Mouse (Mus musculus): ENCODE results near the gene Dnah7c. TPM values are rescaled to one million over a fixed set of nuclear protein-coding genes. Genes with fewer than 3 reads are reported as not detected.

The Dnah7c gene
- total and polyA plus RNA-seq, 2 experiments from 2014 or later: 0.03 TPM; not detected in 1

DNA sequence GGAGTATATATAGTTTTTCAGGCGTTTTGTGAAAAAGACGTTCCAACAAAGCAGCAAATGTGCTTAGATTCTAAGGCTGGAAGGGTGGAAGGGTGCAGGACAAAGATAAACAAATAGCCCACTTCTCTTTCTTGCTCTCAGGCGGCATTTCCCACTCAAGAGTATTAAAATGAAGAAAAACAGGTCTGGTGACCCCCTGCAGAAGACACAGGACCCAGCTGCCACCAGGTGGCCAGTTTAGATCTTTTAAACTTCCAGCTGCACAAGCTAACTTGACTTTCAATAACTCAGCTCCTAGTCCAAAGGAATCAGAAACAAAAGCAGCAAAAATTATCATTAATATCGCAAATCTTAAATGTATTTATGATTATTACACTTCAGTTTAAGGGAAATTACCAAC is 431.1 kb downstream of the Dnah7c start:
- no peaks in the 10 kb centered on the region for H3K36me3 ChIP-seq (replicated peaks; ENCODE audit: control insufficient read depth, insufficient read depth, low read length)
- no peak overlapping the region for H3K9ac ChIP-seq (replicated peaks; ENCODE audit: low read depth, low read length)
- peaks cover 11% of the 10 kb centered on the region; the same call in 1 of the 2 replicates for H3K4me1 ChIP-seq (ENCODE audit: control insufficient read depth, insufficient read depth)
- no peak overlapping the region for H3K4me3 ChIP-seq (ENCODE audit: low read depth, low read length)
- H3K9me3 ChIP-seq (replicated peaks; ENCODE audit: control insufficient read depth, low read length): no peaks in the 10 kb centered on the region
- ATAC-seq (ENCODE audit: insufficient read depth, low read depth): no peak
- 57% methylated on average over 4 of the region's 4 CpGs for WGBS
- no peak for DNase-seq (ENCODE audit: low spot score)
- H3K27ac ChIP-seq (ENCODE audit: low read depth): no peak overlapping the region
- no peaks in the 10 kb centered on the region for H3K27me3 ChIP-seq (ENCODE audit: control insufficient read depth, insufficient read depth, low read length)
- H3K4me2 ChIP-seq (ENCODE audit: low read depth, low read length): no peak overlapping the region
- TF ChIP-seq CTCF (IDR thresholded peaks at IDR 0.05; ENCODE audit: low read depth) (0 out of 2 replicates have a peak, but pooled peaks have one; percentile 2), EP300 (IDR thresholded peaks at IDR 0.05; ENCODE audit: low read depth) (no peak)

Data from heart, postnatal 0 days (tissue).